Mouse (Mus musculus): ENCODE measurements around the gene Mast1. TPM values are rescaled to one million over a fixed set of nuclear protein-coding genes. Genes with fewer than 3 reads are reported as not detected.

The Mast1 gene
- polyA plus RNA-seq, 1 experiment from 2014 or later, result 1.4 TPM

DNA sequence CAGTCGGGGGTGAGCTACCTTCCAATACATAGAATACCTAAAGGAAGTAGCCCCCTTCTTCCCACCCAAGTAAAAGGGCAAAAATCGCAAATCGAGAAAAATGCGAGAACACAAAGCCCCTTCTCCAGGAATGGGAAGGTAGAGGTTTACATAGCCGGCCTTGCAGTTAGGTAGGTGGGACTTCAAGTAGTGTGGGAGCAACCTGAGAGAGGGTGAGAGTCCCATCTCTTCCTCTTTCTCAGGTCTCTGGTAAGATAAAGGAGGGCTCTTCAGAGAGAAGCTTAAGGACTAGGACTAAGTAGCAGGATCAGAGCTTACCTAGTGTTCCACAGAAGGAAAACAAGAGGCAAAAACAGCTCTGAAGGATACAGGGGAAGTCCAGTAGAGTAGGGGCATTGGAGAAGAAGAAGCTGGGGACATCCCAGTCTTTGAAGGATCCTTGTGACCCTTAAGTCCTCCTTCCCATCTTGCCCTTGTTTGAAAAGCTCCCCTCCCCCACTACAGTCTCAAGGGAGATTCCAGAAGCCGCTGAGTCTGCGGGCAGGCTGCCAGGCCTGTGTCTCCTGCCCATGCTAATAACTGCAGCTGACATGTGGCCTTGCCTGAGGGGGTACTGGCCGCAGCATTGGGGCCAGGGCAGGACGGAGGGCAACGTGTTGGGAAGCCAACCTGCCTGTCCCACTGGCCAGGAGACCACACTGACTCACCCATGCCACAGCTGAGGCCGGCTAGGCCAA, 43.6 kb upstream of the Mast1 start:
- peak overlapping the region; percentile 90 for H3K4me2 ChIP-seq (ENCODE audit: low read depth, low read length)
- H3K36me3 ChIP-seq (ENCODE audit: control insufficient read depth, insufficient read depth, low read length), result no peaks in the 10 kb centered on the region
- H3K9ac ChIP-seq (ENCODE audit: low read length), result peak overlapping the region; percentile 87
- peak overlapping the region; percentile 94 for H3K27ac ChIP-seq (ENCODE audit: low read length)
- ATAC-seq (ENCODE audit: insufficient read depth, low FRiP score), result no peak
- H3K9me3 ChIP-seq (replicated peaks; ENCODE audit: control insufficient read depth, low read length), result no peaks in the 10 kb centered on the region
- H3K27me3 ChIP-seq (ENCODE audit: control insufficient read depth, insufficient read depth, low read length), result no peaks in the 10 kb centered on the region
- peaks cover 63% of the 10 kb centered on the region for H3K4me1 ChIP-seq (ENCODE audit: control insufficient read depth, insufficient read depth, low read length)
- peak overlapping the region; percentile 72 for H3K4me3 ChIP-seq (replicated peaks; ENCODE audit: low read length)
- 30% methylated on average over 11 of the region's 11 CpGs for WGBS

DNA sequence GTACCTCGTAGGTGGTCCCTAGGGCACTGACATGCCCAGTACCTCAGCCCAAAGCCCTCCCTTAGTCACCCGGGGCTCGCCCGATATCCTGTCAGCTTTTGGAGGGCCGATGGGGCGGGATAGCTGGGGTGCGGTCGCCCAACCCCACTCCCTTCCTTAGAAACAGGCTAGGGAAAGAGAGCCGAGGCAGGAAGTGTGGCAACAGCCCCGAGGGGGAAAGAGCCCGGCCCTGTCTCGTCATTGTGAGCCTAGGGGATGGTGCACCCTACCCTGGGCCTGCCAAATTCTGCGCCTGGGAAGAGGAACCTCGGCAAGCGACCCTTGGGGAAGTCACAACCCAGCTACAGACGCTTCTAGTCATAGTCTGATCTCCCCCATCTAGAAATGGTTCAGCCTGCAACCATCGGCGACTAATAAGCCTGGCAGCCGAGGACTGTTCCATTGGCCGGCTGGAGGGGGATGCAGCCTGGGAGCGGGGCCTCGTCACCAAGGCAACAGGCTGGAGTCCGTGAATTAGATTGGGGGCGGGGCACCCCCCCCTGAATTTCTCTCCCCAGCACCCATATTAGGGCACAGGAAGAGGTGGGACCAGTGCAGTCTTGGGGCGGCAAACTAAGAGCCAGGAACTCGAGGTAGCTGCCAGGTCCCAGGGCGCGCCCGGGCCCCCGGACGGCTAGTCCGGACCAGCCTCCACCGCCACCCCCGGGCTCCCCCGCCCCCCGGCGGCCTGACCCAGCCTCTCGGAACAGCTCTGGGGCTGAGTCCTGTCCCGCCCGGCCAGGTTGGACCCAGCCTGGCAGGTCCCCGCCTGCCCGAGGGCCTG, 42.7 kb upstream of the Mast1 start:
- Histone ChIP-seq H3K27me3 (ENCODE audit: control insufficient read depth, insufficient read depth, low read length) (no peaks in the 10 kb centered on the region), H3K27ac (ENCODE audit: low read length) (peak overlapping the region; percentile 94), H3K4me2 (ENCODE audit: low read depth, low read length) (peak overlapping the region; percentile 90), H3K9me3 (replicated peaks; ENCODE audit: control insufficient read depth, low read length) (no peaks in the 10 kb centered on the region), H3K4me3 (replicated peaks; ENCODE audit: low read length) (peak overlapping the region; percentile 72), H3K9ac (ENCODE audit: low read length) (peak overlapping the region; percentile 87), H3K36me3 (ENCODE audit: control insufficient read depth, insufficient read depth, low read length) (no peaks in the 10 kb centered on the region), H3K4me1 (ENCODE audit: control insufficient read depth, insufficient read depth, low read length) (peaks cover 59% of the 10 kb centered on the region)
- peak; percentile 54 for ATAC-seq (ENCODE audit: insufficient read depth, low FRiP score)
- WGBS, result 2% methylated on average over 42 of the region's 42 CpGs

DNA sequence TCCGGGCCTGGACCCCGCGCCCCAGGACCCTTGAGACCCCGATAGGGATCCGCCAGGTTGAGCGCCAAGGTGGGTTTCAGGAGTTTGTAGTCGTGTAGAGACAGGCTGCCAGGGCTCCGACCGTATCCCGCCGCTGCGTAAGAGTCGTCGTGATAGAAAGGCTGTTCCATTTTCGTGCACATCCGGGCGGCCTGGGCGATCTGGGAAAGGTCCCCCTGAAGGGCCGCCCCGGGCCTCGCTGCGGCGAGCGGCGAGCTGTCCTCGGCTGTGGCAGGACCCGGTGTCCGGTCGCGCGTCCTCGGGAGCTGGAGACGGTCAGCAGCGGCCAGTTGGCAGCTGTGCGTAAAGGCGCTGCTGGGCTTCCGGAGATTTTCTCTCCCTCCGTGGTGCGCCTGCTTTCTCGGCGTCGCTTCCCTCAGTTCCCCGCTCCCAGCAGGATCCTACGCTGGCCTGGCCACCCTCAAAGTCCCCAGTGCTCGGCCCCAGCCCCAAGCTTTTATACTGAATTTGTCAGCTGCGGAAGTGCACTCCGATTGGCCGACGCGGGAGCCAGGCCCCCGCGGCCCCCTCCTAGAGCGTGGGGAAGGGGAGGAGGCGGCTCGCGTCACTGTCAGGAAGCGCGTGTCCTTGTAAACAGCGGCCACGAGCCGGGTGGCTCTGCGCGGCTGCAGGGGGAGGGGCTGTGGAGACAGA, 41.2 kb upstream of the Mast1 start, which contains the start of gene Junb:
Gene Junb, minus strand, starts transcription at position 471 of the 693 bp plus-strand sequence.
- peak within 1 kb of the TSS; percentile 94 for H3K27ac ChIP-seq (ENCODE audit: low read length)
- H3K4me2 ChIP-seq (ENCODE audit: low read depth, low read length), result peak within 1 kb of the TSS; percentile 90
- no peaks in the 10 kb centered on the region for H3K9me3 ChIP-seq (replicated peaks; ENCODE audit: control insufficient read depth, low read length)
- ATAC-seq (ENCODE audit: insufficient read depth, low FRiP score), result peak; percentile 59
- H3K27me3 ChIP-seq (ENCODE audit: control insufficient read depth, insufficient read depth, low read length), result no peaks in the 10 kb centered on the region
- H3K36me3 ChIP-seq (ENCODE audit: control insufficient read depth, insufficient read depth, low read length), result no peaks in the 10 kb centered on the region
- WGBS, result under 1% methylated on average over 60 of the region's 63 CpGs
- H3K9ac ChIP-seq (ENCODE audit: low read length), result peak within 1 kb of the TSS; percentile 87
- H3K4me1 ChIP-seq (ENCODE audit: control insufficient read depth, insufficient read depth, low read length), result peaks cover 53% of the 10 kb centered on the region
- peak within 1 kb of the TSS; percentile 72 for H3K4me3 ChIP-seq (replicated peaks; ENCODE audit: low read length)

GRCm38 (mm10) chr8:84977435-84978247, 40.5 kb upstream of the Mast1 start:
- Histone ChIP-seq H3K4me3 (replicated peaks; ENCODE audit: low read length) (peak overlapping the region; percentile 72), H3K4me1 (ENCODE audit: control insufficient read depth, insufficient read depth, low read length) (peaks cover 51% of the 10 kb centered on the region), H3K36me3 (ENCODE audit: control insufficient read depth, insufficient read depth, low read length) (no peaks in the 10 kb centered on the region), H3K9ac (ENCODE audit: low read length) (peak overlapping the region; percentile 87), H3K27ac (ENCODE audit: low read length) (peak overlapping the region; percentile 94), H3K9me3 (replicated peaks; ENCODE audit: control insufficient read depth, low read length) (no peaks in the 10 kb centered on the region), H3K4me2 (ENCODE audit: low read depth, low read length) (peak overlapping the region; percentile 90), H3K27me3 (ENCODE audit: control insufficient read depth, insufficient read depth, low read length) (no peaks in the 10 kb centered on the region)
- WGBS, result under 1% methylated on average over 70 of the region's 70 CpGs
- no peak for ATAC-seq (ENCODE audit: insufficient read depth, low FRiP score)

DNA sequence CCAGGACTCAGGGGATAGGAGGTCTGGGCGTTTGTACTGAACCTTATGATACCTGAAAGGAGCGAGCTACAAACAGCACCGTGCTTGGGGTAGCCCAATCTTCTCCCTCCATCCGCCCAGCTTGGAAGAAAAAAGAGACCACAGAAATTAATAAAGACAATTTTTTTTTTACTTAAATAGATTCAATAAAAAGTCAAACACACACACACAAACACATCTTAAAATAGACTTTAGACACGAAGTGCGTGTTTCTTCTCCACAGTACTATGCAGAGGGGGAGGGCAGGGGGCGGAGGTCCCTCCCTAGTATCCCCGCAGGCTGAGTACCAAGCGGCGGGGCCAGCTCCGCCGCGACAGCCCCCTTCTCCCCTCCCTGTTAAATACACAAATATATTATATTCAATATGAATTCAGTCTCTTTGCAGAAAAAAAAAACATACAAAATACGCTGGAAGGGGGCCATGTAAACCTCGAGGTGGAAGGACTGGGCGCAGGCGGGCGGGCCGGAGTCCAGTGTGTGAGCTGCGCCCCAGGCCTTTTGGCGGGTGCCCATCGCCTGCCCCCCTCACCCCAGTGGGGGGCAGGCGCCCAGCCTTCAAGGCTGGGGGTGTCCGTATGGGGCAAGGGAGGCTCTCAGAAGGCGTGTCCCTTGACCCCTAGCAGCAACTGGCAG, 39.7 kb upstream of the Mast1 start:
- 1% methylated on average over 25 of the region's 25 CpGs for WGBS

DNA sequence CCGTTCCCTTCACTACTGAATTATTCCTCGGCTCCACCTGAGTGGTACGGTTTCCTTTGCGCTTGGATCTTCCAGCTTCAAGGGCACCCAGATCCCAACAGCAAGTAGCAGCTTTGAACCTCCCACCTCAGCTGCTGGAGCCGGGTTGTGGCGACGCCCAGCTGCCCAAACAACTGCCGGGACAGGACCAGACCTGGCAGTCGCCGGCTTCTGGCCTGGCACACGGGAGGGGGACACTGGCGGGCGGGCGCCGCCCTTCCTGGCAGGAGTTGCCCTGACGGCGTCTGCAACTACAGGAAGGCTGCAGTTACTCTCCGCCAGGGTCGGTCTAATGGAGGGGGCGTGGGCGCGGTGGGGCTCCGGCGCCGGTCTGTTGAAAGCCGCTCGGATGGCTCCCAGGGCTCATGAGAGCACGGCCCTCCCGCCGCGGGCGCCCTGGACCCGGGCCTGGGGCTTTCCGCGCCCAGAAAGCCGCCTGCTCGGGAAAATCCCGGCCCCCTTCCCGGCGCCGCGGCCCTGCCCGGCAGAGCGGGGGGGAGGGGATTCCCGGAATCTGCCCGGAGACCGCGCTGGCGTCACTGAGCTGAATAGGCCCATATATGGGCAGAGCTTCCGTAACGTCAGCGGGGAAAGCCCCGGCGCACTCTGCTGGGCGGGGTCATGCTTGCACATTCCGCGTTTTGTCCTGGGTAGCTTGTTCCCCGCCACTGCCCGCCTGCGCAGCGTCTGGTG, 39.0 kb upstream of the Mast1 start:
- Histone ChIP-seq H3K27ac (ENCODE audit: low read length) (peak overlapping the region; percentile 94), H3K9me3 (replicated peaks; ENCODE audit: control insufficient read depth, low read length) (no peaks in the 10 kb centered on the region), H3K4me1 (ENCODE audit: control insufficient read depth, insufficient read depth, low read length) (peaks cover 38% of the 10 kb centered on the region), H3K27me3 (ENCODE audit: control insufficient read depth, insufficient read depth, low read length) (no peaks in the 10 kb centered on the region), H3K9ac (ENCODE audit: low read length) (peak overlapping the region; percentile 87), H3K4me3 (replicated peaks; ENCODE audit: low read length) (peak overlapping the region; percentile 72), H3K36me3 (ENCODE audit: control insufficient read depth, insufficient read depth, low read length) (no peaks in the 10 kb centered on the region), H3K4me2 (ENCODE audit: low read depth, low read length) (peak overlapping the region; percentile 90)
- peak; percentile 69 for ATAC-seq (ENCODE audit: insufficient read depth, low FRiP score)
- WGBS, result under 1% methylated on average over 61 of the region's 61 CpGs

More for the DNA sequence above, 39.7 kb upstream of the Mast1 start:
- Histone ChIP-seq H3K9ac (ENCODE audit: low read length) (peak overlapping the region; percentile 87), H3K27ac (ENCODE audit: low read length) (peak overlapping the region; percentile 94), H3K4me1 (ENCODE audit: control insufficient read depth, insufficient read depth, low read length) (peaks cover 44% of the 10 kb centered on the region), H3K9me3 (replicated peaks; ENCODE audit: control insufficient read depth, low read length) (no peaks in the 10 kb centered on the region), H3K27me3 (ENCODE audit: control insufficient read depth, insufficient read depth, low read length) (no peaks in the 10 kb centered on the region), H3K4me3 (replicated peaks; ENCODE audit: low read length) (peak overlapping the region; percentile 72), H3K36me3 (ENCODE audit: control insufficient read depth, insufficient read depth, low read length) (no peaks in the 10 kb centered on the region), H3K4me2 (ENCODE audit: low read depth, low read length) (peak overlapping the region; percentile 90)
- ATAC-seq (ENCODE audit: insufficient read depth, low FRiP score), result no peak

DNA sequence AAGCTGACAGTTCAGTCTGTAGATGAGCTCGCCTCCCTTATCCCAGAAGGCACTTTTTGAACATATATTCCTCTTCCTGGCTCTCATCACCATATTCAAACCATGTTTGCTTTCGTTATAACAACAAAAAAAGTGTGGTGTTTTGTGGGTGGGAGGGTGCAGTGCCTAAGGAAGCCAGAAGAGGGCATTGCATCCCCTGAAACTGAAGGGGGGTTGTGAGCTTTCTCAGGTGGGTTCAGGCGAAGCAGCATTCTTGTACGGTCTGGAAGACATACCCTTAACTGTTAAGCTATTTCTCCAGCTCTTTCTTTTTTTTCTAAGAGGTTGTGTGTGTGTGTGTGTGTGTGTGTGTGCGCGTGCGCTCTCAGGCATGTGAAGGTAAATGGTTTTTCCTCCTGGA, 38.3 kb upstream of the Mast1 start:
- H3K9ac ChIP-seq (ENCODE audit: low read length), result no peak overlapping the region; the same call in 1 of the 2 replicates
- no peak for ATAC-seq (ENCODE audit: insufficient read depth, low FRiP score)
- H3K36me3 ChIP-seq (ENCODE audit: control insufficient read depth, insufficient read depth, low read length), result no peaks in the 10 kb centered on the region; the same call in 1 of the 2 replicates
- H3K27ac ChIP-seq (ENCODE audit: low read length), result peak overlapping the region; percentile 94
- WGBS, result 25% methylated on average over 7 of the region's 7 CpGs
- H3K27me3 ChIP-seq (ENCODE audit: control insufficient read depth, insufficient read depth, low read length), result no peaks in the 10 kb centered on the region
- peaks cover 38% of the 10 kb centered on the region for H3K4me1 ChIP-seq (ENCODE audit: control insufficient read depth, insufficient read depth, low read length)
- H3K4me3 ChIP-seq (replicated peaks; ENCODE audit: low read length), result peak overlapping the region; percentile 72; the same call in 1 of the 2 replicates
- H3K4me2 ChIP-seq (ENCODE audit: low read depth, low read length), result peak overlapping the region; percentile 90
- H3K9me3 ChIP-seq (replicated peaks; ENCODE audit: control insufficient read depth, low read length), result no peaks in the 10 kb centered on the region

Data from stomach, embryonic 16.5 days (tissue).